Mouse (Mus musculus) heart, adult 2 months (tissue): Measurements from ENCODE around the gene Gm20388.

Source experiments
- CTCF ChIP-seq: fragments of 200-600 bp; IDR thresholded peaks from 2 replicates; pipeline ENCODE4 v1.8.1; 2022; ENCODE audit warnings: antibody characterized with exemption, mild to moderate bottlenecking, moderate library complexity
- EP300 ChIP-seq: fragments of 200-500 bp; IDR thresholded peaks from 2 replicates; pipeline ENCODE4 v1.6.1; 2011; ENCODE audit warnings: low read depth, low read length, control low read depth; ENCODE audit not compliant: insufficient read depth
- POLR2A ChIP-seq: fragments of 200-500 bp; IDR thresholded peaks from 2 replicates; pipeline ENCODE4 v1.6.1; 2011; ENCODE audit warnings: mild to moderate bottlenecking, low read depth, low read length, control low read depth; ENCODE audit not compliant: insufficient read depth

- TF ChIP-seq CTCF (no peak), POLR2A (no peak), EP300 (no peak)
Measured at GRCm38 (mm10) chr8:122037279-122037678, 2126.6 kb downstream of the Gm20388 start.
